Mouse (Mus musculus) mouse embryonic stem cell (cell line): ENCODE data around the gene Rbp3.

Experiments used
- in situ Hi-C, 2 experiments: fragments of 300-500 bp; cut with MboI; formaldehyde crosslinking; loops; 1 replicate in 1 of 2; 3 replicates in 1 of 2; pipeline ENCODE4 v1.14.3; 2019 to 2020; ENCODE audit warnings: low sequenced_read_pairs in 2 of 2, low pct_unique_long_range_greater_than_20kb in 1 of 2, mixed read lengths in 1 of 2; ENCODE audit not compliant: unreplicated experiment in 1 of 2

The Rbp3 gene

GRCm38 (mm10) chr14:33959341-33959740 is 5.5 kb downstream of the Rbp3 start:
- in situ Hi-C loops, result no loop called here

GRCm38 (mm10) chr14:33965675-33966074 is 11.9 kb downstream of the Rbp3 start:
- in situ Hi-C loops, result no loop called here

- in situ Hi-C loops, result no loop called here
These were observed 18.9 kb downstream of the Rbp3 start for GRCm38 (mm10) chr14:33972679-33973078.

GRCm38 (mm10) chr14:33974752-33975151 is 20.9 kb downstream of the Rbp3 start:
- in situ Hi-C loops, result no loop called here

GRCm38 (mm10) chr14:33977748-33978147 is 23.9 kb downstream of the Rbp3 start:
- in situ Hi-C loops, result no loop called here

GRCm38 (mm10) chr14:33978604-33979059 is 24.8 kb downstream of the Rbp3 start, which contains the start of gene Zfp488:
Zfp488 (minus strand) TSS chr14:33978764.
- in situ Hi-C loops, result no loop called here

- in situ Hi-C loops, result no loop called here
These were observed 35.4 kb downstream of the Rbp3 start for GRCm38 (mm10) chr14:33989201-33989600.

- in situ Hi-C loops, result no loop called here
These were observed 38.2 kb downstream of the Rbp3 start for GRCm38 (mm10) chr14:33991971-33992370.

GRCm38 (mm10) chr14:33993051-33993450 is 39.2 kb downstream of the Rbp3 start:
- in situ Hi-C loops, result no loop called here

- in situ Hi-C loops, result no loop called here
These were observed 39.9 kb downstream of the Rbp3 start for GRCm38 (mm10) chr14:33993521-33994289.

- in situ Hi-C loops, result no loop called here
These were observed 43.6 kb downstream of the Rbp3 start for GRCm38 (mm10) chr14:33997427-33997826.

- in situ Hi-C loops, result no loop called here
These were observed 46.3 kb downstream of the Rbp3 start for GRCm38 (mm10) chr14:34000076-34000475.

- in situ Hi-C loops, result no loop called here
These were observed 47.6 kb downstream of the Rbp3 start for GRCm38 (mm10) chr14:34001445-34001844.

- in situ Hi-C loops, result no loop called here
These were observed 48.6 kb downstream of the Rbp3 start for GRCm38 (mm10) chr14:34002358-34002757.
